Mouse (Mus musculus) embryonic facial prominence, embryonic 15.5 days (tissue): ENCODE data around the gene Steap1. TPM values are rescaled to one million over a fixed set of nuclear protein-coding genes. Genes with fewer than 3 reads are reported as not detected.

Experiments
- ATAC-seq: fragments of 200-750 bp; cut with Nextera tagmentation; 2 replicates; pipeline ENCODE4 v1.8.0; 2017; ENCODE audit warnings: low read depth, moderate TSS enrichment; ENCODE audit not compliant: insufficient number of reproducible peaks, low FRiP score, low TSS enrichment
- H3K27ac ChIP-seq: fragments of 300-500 bp; sonication (generic); replicated peaks from 2 replicates; pipeline ENCODE4 v1.5.1; 2015; ENCODE audit warnings: mild to moderate bottlenecking, inconsistent platforms
- H3K27me3 ChIP-seq: fragments of 300-500 bp; sonication (generic); 2 replicates; pipeline ENCODE4 v1.6.1; 2015; ENCODE audit warnings: inconsistent platforms
- H3K36me3 ChIP-seq: fragments of 300-500 bp; sonication (generic); 2 replicates; pipeline ENCODE4 v1.6.1; 2015; ENCODE audit warnings: mild to moderate bottlenecking, inconsistent platforms
- H3K4me1 ChIP-seq: fragments of 300-500 bp; sonication (generic); 2 replicates; pipeline ENCODE4 v1.6.1; 2015; ENCODE audit warnings: inconsistent platforms
- H3K4me2 ChIP-seq: fragments of 300-500 bp; sonication (generic); replicated peaks from 2 replicates; pipeline ENCODE4 v1.6.1; 2015; ENCODE audit warnings: mild to moderate bottlenecking, inconsistent platforms
- H3K4me3 ChIP-seq: fragments of 300-500 bp; sonication (generic); replicated peaks from 2 replicates; pipeline ENCODE4 v1.5.1; 2015; ENCODE audit warnings: mild to moderate bottlenecking, inconsistent platforms
- H3K9ac ChIP-seq: fragments of 300-500 bp; sonication (generic); 2 replicates; pipeline ENCODE4 v1.6.1; 2015; ENCODE audit warnings: inconsistent platforms
- H3K9me3 ChIP-seq: fragments of 300-500 bp; sonication (generic); replicated peaks from 2 replicates; pipeline ENCODE4 v1.6.1; 2016; ENCODE audit warnings: inconsistent platforms
- WGBS: fragments of 180-500 bp; shearing (Covaris S2); methylation state at CpG from one replicate; pipeline ENCODE4 v1.1.7; 2015; 5-methylcytosine and 5-hydroxymethylcytosine counted together
- polyA plus RNA-seq: library from polyadenylated mRNA; unstranded; fragments of >200 nt; fragmentation: Nextera tagmentation; extraction: Ambion mirVana; gene quantifications from 2 replicates; pipeline ENCODE4 v1.2.1, GENCODE M21; 2015

The Steap1 gene
- polyA plus RNA-seq: 6.2 and 6.7 TPM in 2 replicates

GRCm38 (mm10) chr5:5748866-5749682 is at the start of gene Steap1:
Steap1 (minus strand) TSS chr5:5749326.
- 1% methylated on average over 71 of the region's 75 CpGs for WGBS
- no peaks in the 10 kb centered on the region for H3K36me3 ChIP-seq
- H3K4me2 ChIP-seq: peak within 1 kb of the TSS; percentile 96
- H3K9ac ChIP-seq: peak within 1 kb of the TSS; percentile 54
- peaks cover 4% of the 10 kb centered on the region for H3K4me1 ChIP-seq
- ATAC-seq: peak; percentile 95
- H3K27ac ChIP-seq: no peak within 1 kb of the TSS
- H3K27me3 ChIP-seq: no peaks in the 10 kb centered on the region; the same call in 1 of the 2 replicates
- H3K4me3 ChIP-seq: peak within 1 kb of the TSS; percentile 65
- no peaks in the 10 kb centered on the region for H3K9me3 ChIP-seq

GRCm38 (mm10) chr5:5787106-5787505 is 38.0 kb upstream of the Steap1 start:
- 76% methylated on average over 2 of the region's 2 CpGs for WGBS

GRCm38 (mm10) chr5:5756392-5757019 is 7.4 kb upstream of the Steap1 start:
- H3K27ac ChIP-seq: no peak overlapping the region
- no peak overlapping the region for H3K4me3 ChIP-seq
- no peak overlapping the region for H3K4me2 ChIP-seq
- H3K9me3 ChIP-seq: no peaks in the 10 kb centered on the region
- H3K36me3 ChIP-seq: no peaks in the 10 kb centered on the region
- WGBS: 62% methylated on average over 3 of the region's 3 CpGs
- no peak for ATAC-seq
- H3K9ac ChIP-seq: no peak overlapping the region
- H3K4me1 ChIP-seq: no peaks in the 10 kb centered on the region
- H3K27me3 ChIP-seq: no peaks in the 10 kb centered on the region

More at GRCm38 (mm10) chr5:5787106-5787505, 38.0 kb upstream of the Steap1 start:
- H3K9me3 ChIP-seq: no peaks in the 10 kb centered on the region
- H3K4me2 ChIP-seq: no peak overlapping the region
- no peaks in the 10 kb centered on the region for H3K36me3 ChIP-seq
- H3K27ac ChIP-seq: no peak overlapping the region
- no peak overlapping the region for H3K9ac ChIP-seq
- ATAC-seq: no peak
- no peaks in the 10 kb centered on the region for H3K27me3 ChIP-seq
- no peak overlapping the region for H3K4me3 ChIP-seq
- no peaks in the 10 kb centered on the region for H3K4me1 ChIP-seq

GRCm38 (mm10) chr5:5755039-5755438 is 5.9 kb upstream of the Steap1 start:
- Histone ChIP-seq H3K36me3 (no peaks in the 10 kb centered on the region), H3K9me3 (no peaks in the 10 kb centered on the region), H3K27ac (no peak overlapping the region), H3K27me3 (no peaks in the 10 kb centered on the region), H3K4me1 (no peaks in the 10 kb centered on the region), H3K4me3 (no peak overlapping the region), H3K4me2 (no peak overlapping the region), H3K9ac (no peak overlapping the region)
- no peak for ATAC-seq
- WGBS: 2% methylated on average over 9 of the region's 9 CpGs

- H3K9ac ChIP-seq: no peak overlapping the region
- no peaks in the 10 kb centered on the region; the same call in 1 of the 2 replicates for H3K27me3 ChIP-seq
- ATAC-seq: peak; percentile 36; the same call in 1 of the 2 replicates
- H3K4me1 ChIP-seq: peaks cover 4% of the 10 kb centered on the region
- H3K4me2 ChIP-seq: peak overlapping the region; percentile 96
- no peaks in the 10 kb centered on the region for H3K9me3 ChIP-seq
- WGBS: 1% methylated on average over 13 of the region's 13 CpGs
- peak overlapping the region; percentile 65 for H3K4me3 ChIP-seq
- no peaks in the 10 kb centered on the region for H3K36me3 ChIP-seq
- no peak overlapping the region for H3K27ac ChIP-seq
Observed at GRCm38 (mm10) chr5:5749772-5750222, 671 bp upstream of the Steap1 start.

- Histone ChIP-seq H3K36me3 (no peaks in the 10 kb centered on the region), H3K27me3 (no peaks in the 10 kb centered on the region), H3K27ac (no peak overlapping the region), H3K4me2 (no peak overlapping the region), H3K4me1 (no peaks in the 10 kb centered on the region), H3K4me3 (no peak overlapping the region), H3K9ac (no peak overlapping the region), H3K9me3 (no peaks in the 10 kb centered on the region)
- no peak for ATAC-seq
- 95% methylated on average over 9 of the region's 9 CpGs for WGBS
Observed at GRCm38 (mm10) chr5:5734445-5734844, 14.7 kb downstream of the Steap1 start.

- H3K27me3 ChIP-seq: no peaks in the 10 kb centered on the region
- H3K4me1 ChIP-seq: no peaks in the 10 kb centered on the region
- ATAC-seq: no peak
- H3K4me3 ChIP-seq: no peak overlapping the region
- WGBS: 76% methylated on average over 2 of the region's 2 CpGs
- no peaks in the 10 kb centered on the region for H3K36me3 ChIP-seq
- no peak overlapping the region for H3K9ac ChIP-seq
- H3K27ac ChIP-seq: no peak overlapping the region
- H3K9me3 ChIP-seq: no peaks in the 10 kb centered on the region
- H3K4me2 ChIP-seq: no peak overlapping the region
Observed at GRCm38 (mm10) chr5:5732858-5733257, 16.3 kb downstream of the Steap1 start.

GRCm38 (mm10) chr5:5732208-5732607 is 16.9 kb downstream of the Steap1 start:
- no peak for ATAC-seq
- Histone ChIP-seq H3K4me3 (no peak overlapping the region), H3K36me3 (no peaks in the 10 kb centered on the region), H3K4me1 (no peaks in the 10 kb centered on the region), H3K4me2 (no peak overlapping the region), H3K27me3 (no peaks in the 10 kb centered on the region), H3K27ac (no peak overlapping the region), H3K9ac (no peak overlapping the region), H3K9me3 (no peaks in the 10 kb centered on the region)
- 92% methylated on average over 3 of the region's 3 CpGs for WGBS

- 89% methylated on average over 4 of the region's 4 CpGs for WGBS
- Histone ChIP-seq H3K9ac (no peak overlapping the region), H3K36me3 (no peaks in the 10 kb centered on the region), H3K27me3 (no peaks in the 10 kb centered on the region), H3K27ac (no peak overlapping the region), H3K9me3 (no peaks in the 10 kb centered on the region), H3K4me3 (no peak overlapping the region), H3K4me2 (no peak overlapping the region), H3K4me1 (no peaks in the 10 kb centered on the region)
- no peak for ATAC-seq
Observed at GRCm38 (mm10) chr5:5729904-5730303, 19.2 kb downstream of the Steap1 start.

GRCm38 (mm10) chr5:5722217-5722616 is 26.9 kb downstream of the Steap1 start:
- 83% methylated on average over 7 of the region's 7 CpGs for WGBS
- H3K36me3 ChIP-seq: no peaks in the 10 kb centered on the region
- H3K4me1 ChIP-seq: no peaks in the 10 kb centered on the region
- H3K9ac ChIP-seq: no peak overlapping the region
- no peaks in the 10 kb centered on the region for H3K9me3 ChIP-seq
- H3K27me3 ChIP-seq: no peaks in the 10 kb centered on the region
- H3K4me2 ChIP-seq: no peak overlapping the region
- ATAC-seq: no peak
- no peak overlapping the region for H3K27ac ChIP-seq
- no peak overlapping the region for H3K4me3 ChIP-seq

- Histone ChIP-seq H3K4me3 (no peak overlapping the region), H3K4me2 (no peak overlapping the region), H3K9ac (no peak overlapping the region), H3K27ac (no peak overlapping the region), H3K4me1 (no peaks in the 10 kb centered on the region), H3K27me3 (no peaks in the 10 kb centered on the region), H3K9me3 (no peaks in the 10 kb centered on the region), H3K36me3 (no peaks in the 10 kb centered on the region)
- WGBS: 66% methylated on average over 4 of the region's 4 CpGs
- no peak for ATAC-seq
Observed at GRCm38 (mm10) chr5:5711032-5711431, 38.1 kb downstream of the Steap1 start.
